28 mouse cellular contexts compared by ENCODE assay signal in genomic region chr17:47783445-47784223, GRCm38 (mm10). TPM values are rescaled to one million over a fixed set of nuclear protein-coding genes. Genes with fewer than 3 reads are reported as not detected.
DNase-seq lines count a peak whose midpoint lies in the region; ATAC-seq and TF ChIP-seq lines count a peak whose summit lies in the region.
"Had no signal": no experiment of that assay in that cellular context is flagged by ENCODE, and none has a peak within 500 bp of the region (broad histone marks: within the 10 kb centered on the region; RNA-seq: fewer than 3 reads in every experiment).

No protein-coding gene starts in this region.

- no peaks in the 10 kb centered on the region for H3K36me3 ChIP-seq in heart, embryonic 10.5 days
- H3K36me3 ChIP-seq in lung, embryonic 14.5 days (ENCODE audit: insufficient read depth) = no peaks in the 10 kb centered on the region
- H3K36me3 ChIP-seq in hindbrain, embryonic 12.5 days = no peaks in the 10 kb centered on the region
- H3K36me3 ChIP-seq: embryonic facial prominence, embryonic 13.5 days; forebrain, embryonic 12.5 days; hindbrain, embryonic 13.5 days; limb, embryonic 15.5 days; midbrain, embryonic 13.5 days had no signal

- no peak overlapping the region for H3K4me2 ChIP-seq in lung, embryonic 14.5 days
- H3K4me2 ChIP-seq in hindbrain, embryonic 12.5 days (replicated peaks) = no peak overlapping the region
- H3K4me2 ChIP-seq: embryonic facial prominence, embryonic 13.5 days; forebrain, embryonic 12.5 days; heart, embryonic 11.5 days; hindbrain, embryonic 13.5 days; limb, embryonic 15.5 days; liver, embryonic 15.5 days; midbrain, embryonic 13.5 days had no signal

- ATAC-seq in lung, embryonic 14.5 days (ENCODE audit: insufficient read depth) = peak; percentile 23; the same call in 1 of the 2 replicates
- no peak for ATAC-seq in hindbrain, embryonic 12.5 days (ENCODE audit: low FRiP score)
- ATAC-seq: midbrain, embryonic 13.5 days had no signal

- no peaks in the 10 kb centered on the region for H3K9me3 ChIP-seq in heart, embryonic 10.5 days
- no peaks in the 10 kb centered on the region for H3K9me3 ChIP-seq in lung, embryonic 14.5 days (ENCODE audit: low read depth, low read length)
- no peaks in the 10 kb centered on the region for H3K9me3 ChIP-seq in hindbrain, embryonic 12.5 days (replicated peaks)
- H3K9me3 ChIP-seq: embryonic facial prominence, embryonic 13.5 days; forebrain, embryonic 12.5 days; hindbrain, embryonic 13.5 days; limb, embryonic 15.5 days; liver, embryonic 15.5 days; midbrain, embryonic 13.5 days had no signal

- DNase-seq in heart, embryonic 10.5 days (ENCODE audit: low spot score) = no peak
- DNase-seq in heart, postnatal 4 days = no peak
- no peak for DNase-seq in lung, embryonic 14.5 days
- DNase-seq in lung, postnatal 4 days = no peak
- DNase-seq in brain, adult 2 months (ENCODE audit: low read depth, low spot score) = peak; percentile 70
- peak; percentile 24 for DNase-seq in telencephalon, adult 2 months (ENCODE audit: low read depth, low spot score)
- DNase-seq: B cell, adult 2 months; cerebellum, adult 11-12 months; cerebellum, postnatal 25 days; embryo, embryonic 11 days; gastrocnemius, postnatal 36 days; heart, postnatal 10 days; kidney, adult 18-20 months had no signal

- TF ChIP-seq CTCF in lung, embryonic 14.5 days (IDR thresholded peaks at IDR 0.05; ENCODE audit: low read depth) = no peak

- no peak overlapping the region for H3K4me3 ChIP-seq in heart, embryonic 10.5 days
- no peak overlapping the region for H3K4me3 ChIP-seq in lung, embryonic 14.5 days (ENCODE audit: low read depth, low read length)
- no peak overlapping the region for H3K4me3 ChIP-seq in hindbrain, embryonic 12.5 days
- H3K4me3 ChIP-seq: embryonic facial prominence, embryonic 13.5 days; erythroblast, embryonic 14.5 days; forebrain, embryonic 12.5 days; hindbrain, embryonic 13.5 days; limb, embryonic 15.5 days; liver, embryonic 15.5 days; midbrain, embryonic 13.5 days had no signal

- WGBS in heart, embryonic 10.5 days = 71% methylated on average over 8 of the region's 8 CpGs
- WGBS in lung, embryonic 14.5 days = 52% methylated on average over 8 of the region's 8 CpGs
- 78% methylated on average over 8 of the region's 8 CpGs for WGBS in hindbrain, embryonic 12.5 days

- peaks cover 67% of the 10 kb centered on the region for H3K4me1 ChIP-seq in heart, embryonic 10.5 days
- peaks cover 7% of the 10 kb centered on the region for H3K4me1 ChIP-seq in lung, embryonic 14.5 days (ENCODE audit: insufficient read depth)
- H3K4me1 ChIP-seq in hindbrain, embryonic 12.5 days = peaks cover 12% of the 10 kb centered on the region

- H3K9ac ChIP-seq in lung, embryonic 14.5 days = no peak overlapping the region
- no peak overlapping the region for H3K9ac ChIP-seq in hindbrain, embryonic 12.5 days
- H3K9ac ChIP-seq: embryonic facial prominence, embryonic 13.5 days; forebrain, embryonic 12.5 days; hindbrain, embryonic 13.5 days; limb, embryonic 15.5 days; liver, embryonic 15.5 days; midbrain, embryonic 13.5 days had no signal

- 0 out of 2 replicates have a peak overlapping the region, but pooled peaks have one; percentile 13 for H3K27ac ChIP-seq in heart, embryonic 10.5 days
- no peak overlapping the region for H3K27ac ChIP-seq in lung, embryonic 14.5 days (ENCODE audit: low read depth)
- H3K27ac ChIP-seq in hindbrain, embryonic 12.5 days = no peak overlapping the region
- H3K27ac ChIP-seq: embryonic facial prominence, embryonic 13.5 days; forebrain, embryonic 12.5 days; hindbrain, embryonic 13.5 days; limb, embryonic 15.5 days; midbrain, embryonic 13.5 days; stomach, postnatal 0 days had no signal

- peaks cover 21% of the 10 kb centered on the region; the same call in 1 of the 2 replicates for H3K27me3 ChIP-seq in heart, embryonic 10.5 days (ENCODE audit: insufficient read depth, poor library complexity, severe bottlenecking)
- H3K27me3 ChIP-seq in lung, embryonic 14.5 days (ENCODE audit: insufficient read depth, low read length) = no peaks in the 10 kb centered on the region
- 0 out of 2 replicates have a peak, but pooled peaks cover 3% of the 10 kb centered on the region for H3K27me3 ChIP-seq in hindbrain, embryonic 12.5 days
- H3K27me3 ChIP-seq: CH12.LX; limb, embryonic 15.5 days; liver, embryonic 15.5 days had no signal

RNA-seq across cellular contexts. Expression of gene Tfeb, which starts 46.8 kb away (rescaled TPM):
- polyA plus RNA-seq in heart, embryonic 10.5 days (2016; fragmentation: Nextera tagmentation; extraction: Ambion mirVana) = 15.3 and 19.3 TPM in 2 replicates
- total RNA-seq in heart, postnatal 4 days (2021) = 10 to 100 TPM; 50.3 to 53.1 TPM
- 7.6 and 9.3 TPM in 2 replicates for polyA plus RNA-seq in lung, embryonic 14.5 days (2014; fragmentation: Nextera tagmentation; extraction: Ambion mirVana)
- polyA plus RNA-seq in hindbrain, embryonic 12.5 days (2016; fragmentation: Nextera tagmentation; extraction: Ambion mirVana) = 4.9 TPM in 2 replicates

RNA-seq across cellular contexts. Expression of gene Mdfi, which starts 50.9 kb away (rescaled TPM):
- 15.3 and 17.7 TPM in 2 replicates for polyA plus RNA-seq in heart, embryonic 10.5 days (2016; fragmentation: Nextera tagmentation; extraction: Ambion mirVana)
- total RNA-seq in heart, postnatal 4 days (2021) = 10 to 100 TPM; 16.4 to 20.2 TPM
- 38.8 and 43.6 TPM in 2 replicates for polyA plus RNA-seq in lung, embryonic 14.5 days (2014; fragmentation: Nextera tagmentation; extraction: Ambion mirVana)
- 15.0 and 20.9 TPM in 2 replicates for polyA plus RNA-seq in hindbrain, embryonic 12.5 days (2016; fragmentation: Nextera tagmentation; extraction: Ambion mirVana)

RNA-seq across cellular contexts. Expression of gene Pgc, which starts 57.0 kb away (rescaled TPM):
- 0.49 and 0.67 TPM in 2 replicates for polyA plus RNA-seq in heart, embryonic 10.5 days (2016; fragmentation: Nextera tagmentation; extraction: Ambion mirVana)
- total RNA-seq in heart, postnatal 4 days (2021) = not detected
- polyA plus RNA-seq in lung, embryonic 14.5 days (2014; fragmentation: Nextera tagmentation; extraction: Ambion mirVana) = 7.6 and 9.1 TPM in 2 replicates
- polyA plus RNA-seq in hindbrain, embryonic 12.5 days (2016; fragmentation: Nextera tagmentation; extraction: Ambion mirVana) = not detected in 2 replicates
- total RNA-seq: adrenal gland, postnatal 10 days; CH12.LX; gastrocnemius, postnatal 36 days; heart, postnatal 10 days; left cerebral cortex, postnatal 36 days; megakaryocyte progenitor cell, adult 5-6 weeks had no signal
- polyA plus RNA-seq: embryonic facial prominence, embryonic 13.5 days; erythroblast, embryonic 14.5 days; forebrain, embryonic 12.5 days; heart, embryonic 11.5 days; hindbrain, embryonic 13.5 days; liver, embryonic 15.5 days; midbrain, embryonic 13.5 days; neural tube, embryonic 11.5 days had no signal

Comparison
In these comparisons a context has a peak if more than half of its experiments do, and no peak if none do; other contexts are left out.
1. DNase-seq: peak in brain, adult 2 months (single experiment) and telencephalon, adult 2 months (single experiment); none in heart, embryonic 10.5 days (single experiment), heart, postnatal 4 days (single experiment), lung, embryonic 14.5 days (single experiment) and lung, postnatal 4 days (0 of 2).